Mouse (Mus musculus) embryonic fibroblast, embryonic 13.5 days (primary cell): ENCODE data around the gene Dgkh. TPM values are rescaled to one million over a fixed set of nuclear protein-coding genes. Genes with fewer than 3 reads are reported as not detected.

Experiments
- H3K27ac ChIP-seq: 2 replicates; pipeline ENCODE4 v1.5.1; 2012; ENCODE audit warnings: low read length, control low read depth, inconsistent platforms; ENCODE audit not compliant: insufficient read depth
- H3K4me1 ChIP-seq: 2 replicates; pipeline ENCODE4 v1.6.1; 2011; ENCODE audit warnings: low read length; ENCODE audit not compliant: control insufficient read depth, insufficient read depth
- H3K4me3 ChIP-seq: 2 replicates; pipeline ENCODE4 v1.5.1; 2011; ENCODE audit warnings: mild to moderate bottlenecking, control low read depth, low read length; ENCODE audit not compliant: insufficient read depth
- CTCF ChIP-seq: IDR thresholded peaks from 2 replicates; pipeline ENCODE4 v1.5.1; 2011; ENCODE audit warnings: mild to moderate bottlenecking, control low read depth, low read length, moderate library complexity, borderline replicate concordance; ENCODE audit not compliant: insufficient read depth
- POLR2A ChIP-seq: IDR thresholded peaks from 2 replicates; pipeline ENCODE4 v1.6.1; 2011; ENCODE audit warnings: low read depth, mild to moderate bottlenecking, control low read depth, low read length, moderate library complexity
- polyA plus RNA-seq: library from polyadenylated mRNA; stranded (reverse); fragments of >200 nt; gene quantifications from 2 replicates; pipeline ENCODE4 v1.2.4, GENCODE M21; 2011; ENCODE audit warnings: low read depth; ENCODE audit not compliant: missing spikeins, insufficient read length

Gene Dgkh
- polyA plus RNA-seq = 11.1 and 13.7 TPM in 2 replicates

GRCm38 (mm10) chr14:78732617-78733312 is at the start of gene Dgkh:
Dgkh (minus strand) TSS chr14:78732776.
- Histone ChIP-seq H3K4me3 (peak within 1 kb of the TSS; percentile 81), H3K27ac (peak within 1 kb of the TSS; percentile 84), H3K4me1 (peaks cover 4% of the 10 kb centered on the region; the same call in 1 of the 2 replicates)
- TF ChIP-seq CTCF (no peak), POLR2A (peak; percentile 82)

DNA sequence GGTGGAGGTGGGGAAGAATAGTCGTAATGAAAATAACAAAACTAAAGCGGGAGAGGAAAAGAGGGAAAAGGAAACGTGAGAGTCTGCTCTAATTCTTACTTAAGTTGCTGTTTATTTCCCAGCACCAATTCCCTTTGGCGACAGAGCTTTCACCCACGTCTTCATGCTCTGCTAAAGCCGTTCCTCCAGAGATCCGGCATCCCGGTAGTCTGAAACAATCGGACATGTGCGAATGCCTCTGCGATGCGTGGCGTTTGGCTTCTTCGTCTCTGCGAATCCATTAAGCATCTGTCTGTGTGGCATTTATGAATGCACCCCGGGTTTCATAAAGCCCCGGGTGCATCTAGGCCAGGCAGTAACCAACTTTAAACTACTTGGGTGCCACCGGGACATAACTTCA is 44.6 kb upstream of the Dgkh start:
- TF ChIP-seq POLR2A (no peak), CTCF (no peak)
- no peak overlapping the region for H3K4me3 ChIP-seq
- no peaks in the 10 kb centered on the region for H3K4me1 ChIP-seq
- H3K27ac ChIP-seq = no peak overlapping the region

DNA sequence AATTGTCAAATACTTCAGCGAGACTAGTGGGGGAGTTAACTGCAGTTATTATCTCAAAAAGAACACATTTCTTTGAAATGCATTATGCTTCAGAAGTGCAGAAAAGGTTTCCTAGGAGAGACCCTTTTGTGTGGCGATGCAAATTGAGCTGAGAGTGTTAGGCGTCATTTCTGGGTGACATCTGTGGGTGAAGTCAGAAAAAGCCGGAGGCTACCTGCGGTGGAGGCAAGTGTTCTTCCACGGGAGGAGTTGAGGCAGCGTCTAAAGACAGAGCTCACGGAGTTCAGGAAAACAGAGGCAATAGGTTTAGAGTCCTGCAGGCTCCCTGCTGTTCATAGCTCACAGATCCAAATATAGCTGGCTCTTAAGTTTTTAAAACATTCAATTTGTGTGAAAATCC is 44.1 kb upstream of the Dgkh start:
- TF ChIP-seq CTCF (no peak), POLR2A (no peak)
- no peak overlapping the region for H3K27ac ChIP-seq
- H3K4me3 ChIP-seq = no peak overlapping the region
- no peaks in the 10 kb centered on the region for H3K4me1 ChIP-seq

GRCm38 (mm10) chr14:78775699-78776098 is 43.1 kb upstream of the Dgkh start:
- TF ChIP-seq POLR2A (no peak), CTCF (no peak)
- H3K4me1 ChIP-seq = no peaks in the 10 kb centered on the region
- no peak overlapping the region for H3K4me3 ChIP-seq
- H3K27ac ChIP-seq = no peak overlapping the region

DNA sequence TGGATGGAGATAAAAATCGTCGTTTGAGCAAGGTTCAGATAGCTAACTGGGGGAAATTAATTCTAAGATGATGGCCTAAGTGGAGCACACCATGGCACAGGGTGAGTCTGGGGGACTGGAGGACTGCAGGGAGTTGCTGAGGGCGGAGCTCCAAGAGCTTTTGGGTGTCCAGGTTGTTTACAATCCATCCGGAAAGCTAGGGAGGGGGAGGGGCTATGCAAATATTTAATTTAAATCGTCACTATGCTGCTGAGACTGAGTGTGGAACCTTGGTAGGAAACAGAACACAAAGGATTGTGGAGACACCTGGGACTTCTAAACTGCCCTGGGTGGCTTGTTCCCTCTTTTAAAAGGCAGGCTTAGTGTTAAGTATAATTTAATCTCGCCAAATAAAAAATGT is 42.6 kb upstream of the Dgkh start:
- TF ChIP-seq POLR2A (no peak), CTCF (no peak)
- H3K4me1 ChIP-seq = no peaks in the 10 kb centered on the region
- H3K27ac ChIP-seq = no peak overlapping the region
- no peak overlapping the region for H3K4me3 ChIP-seq

DNA sequence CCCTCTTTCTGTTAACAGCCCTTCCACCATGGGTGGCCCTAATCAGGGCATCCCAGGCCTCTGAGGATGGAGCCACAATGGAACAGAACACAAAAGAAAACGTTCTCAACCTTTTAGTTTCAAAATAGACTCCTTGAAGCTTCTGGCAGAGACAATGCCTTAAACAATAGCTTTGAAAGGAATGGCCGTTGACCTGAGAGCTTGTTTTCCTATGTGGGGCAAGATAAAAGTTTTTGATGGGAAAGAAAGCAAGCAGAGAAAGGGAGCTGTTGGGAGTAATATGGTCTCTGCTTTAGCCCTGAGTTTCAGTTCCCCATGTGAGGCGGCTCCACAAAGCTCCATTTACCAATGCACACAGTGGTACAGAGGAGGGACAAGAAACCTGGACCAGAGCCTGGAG is 37.9 kb upstream of the Dgkh start:
- TF ChIP-seq POLR2A (no peak), CTCF (no peak)
- Histone ChIP-seq H3K4me1 (no peaks in the 10 kb centered on the region), H3K4me3 (no peak overlapping the region), H3K27ac (no peak overlapping the region)

- Histone ChIP-seq H3K4me3 (no peak overlapping the region), H3K4me1 (no peaks in the 10 kb centered on the region), H3K27ac (no peak overlapping the region)
- TF ChIP-seq POLR2A (no peak), CTCF (no peak)
Measured at GRCm38 (mm10) chr14:78761064-78761463, 28.5 kb upstream of the Dgkh start.

GRCm38 (mm10) chr14:78759491-78759890 is 26.9 kb upstream of the Dgkh start:
- no peak overlapping the region for H3K4me3 ChIP-seq
- TF ChIP-seq POLR2A (no peak), CTCF (no peak)
- H3K4me1 ChIP-seq = no peaks in the 10 kb centered on the region; the same call in 1 of the 2 replicates
- H3K27ac ChIP-seq = no peak overlapping the region

DNA sequence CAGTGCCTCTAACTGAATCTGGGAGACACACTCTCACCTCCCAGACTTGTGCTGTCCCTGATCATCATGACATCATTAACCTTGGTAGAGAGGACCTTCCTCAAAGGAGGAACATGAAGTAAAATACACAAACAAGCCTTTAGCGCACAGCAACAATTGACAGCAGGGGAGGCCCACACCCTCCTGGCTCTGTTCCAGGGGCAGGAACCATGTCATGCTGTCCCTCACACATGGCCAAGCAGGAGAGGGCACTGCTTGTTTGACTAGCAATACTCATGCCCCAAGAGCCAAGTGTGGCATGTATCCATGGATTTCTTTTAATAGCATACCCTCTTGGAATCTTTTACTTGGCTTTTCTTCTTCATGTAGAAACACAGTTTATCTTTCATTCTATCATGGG is 22.7 kb upstream of the Dgkh start:
- Histone ChIP-seq H3K4me3 (no peak overlapping the region), H3K27ac (no peak overlapping the region), H3K4me1 (peaks cover 2% of the 10 kb centered on the region; the same call in 1 of the 2 replicates)
- TF ChIP-seq POLR2A (no peak), CTCF (no peak)

GRCm38 (mm10) chr14:78748692-78749091 is 16.1 kb upstream of the Dgkh start:
- Histone ChIP-seq H3K27ac (no peak overlapping the region), H3K4me3 (no peak overlapping the region), H3K4me1 (0 out of 2 replicates have a peak, but pooled peaks cover 2% of the 10 kb centered on the region)
- TF ChIP-seq POLR2A (no peak), CTCF (no peak)
